Mouse (Mus musculus) limb, embryonic 12.5 days (tissue): ENCODE results near the gene Knstrn. TPM values are rescaled to one million over a fixed set of nuclear protein-coding genes. Genes with fewer than 3 reads are reported as not detected.

Experiments
- ATAC-seq: fragments of 200-750 bp; cut with Nextera tagmentation; 2 replicates; pipeline ENCODE4 v1.8.0; 2017; ENCODE audit warnings: low read depth, moderate TSS enrichment; ENCODE audit not compliant: insufficient number of reproducible peaks, insufficient read depth, low FRiP score, low TSS enrichment
- H3K27ac ChIP-seq: fragments of 300-500 bp; sonication (generic); 2 replicates; pipeline ENCODE4 v1.5.1; 2016; ENCODE audit warnings: mild to moderate bottlenecking, moderate library complexity
- H3K27me3 ChIP-seq: fragments of 300-500 bp; sonication (generic); 2 replicates; pipeline ENCODE4 v1.6.1; 2016; ENCODE audit warnings: mild to moderate bottlenecking, moderate library complexity
- H3K36me3 ChIP-seq: fragments of 300-500 bp; sonication (generic); 2 replicates; pipeline ENCODE4 v1.6.1; 2016; ENCODE audit warnings: mild to moderate bottlenecking, moderate library complexity
- H3K4me1 ChIP-seq: fragments of 300-500 bp; sonication (generic); replicated peaks from 2 replicates; pipeline ENCODE4 v1.6.1; 2016
- H3K4me2 ChIP-seq: fragments of 300-500 bp; sonication (generic); 2 replicates; pipeline ENCODE4 v1.6.1; 2016; ENCODE audit warnings: mild to moderate bottlenecking, moderate library complexity
- H3K4me3 ChIP-seq: fragments of 300-500 bp; sonication (generic); replicated peaks from 2 replicates; pipeline ENCODE4 v1.5.1; 2016; ENCODE audit warnings: mild to moderate bottlenecking
- H3K9ac ChIP-seq: fragments of 300-500 bp; sonication (generic); replicated peaks from 2 replicates; pipeline ENCODE4 v1.6.1; 2016; ENCODE audit warnings: mild to moderate bottlenecking, moderate library complexity
- H3K9me3 ChIP-seq: fragments of 300-500 bp; sonication (generic); 2 replicates; pipeline ENCODE4 v1.6.1; 2016; ENCODE audit warnings: mild to moderate bottlenecking, moderate library complexity
- whole genome bisulfite sequencing: fragments of 180-500 bp; shearing (Covaris S2); methylation state at CpG from one replicate; pipeline ENCODE4 v1.1.7; 2016; 5-methylcytosine and 5-hydroxymethylcytosine counted together
- polyA plus RNA-seq: library from polyadenylated mRNA; unstranded; fragments of >200 nt; fragmentation: Nextera tagmentation; extraction: Ambion mirVana; gene quantifications from 2 replicates; pipeline ENCODE4 v1.2.1, GENCODE M21; 2016

Knstrn gene
- polyA plus RNA-seq, 1 experiment from 2014 or later, result 150 TPM

GRCm38 (mm10) chr2:118870601-118871000 lies 56.8 kb downstream of the Knstrn start:
- no peak overlapping the region for H3K4me2 ChIP-seq
- WGBS, result 82% methylated on average over 3 of the region's 3 CpGs
- no peak overlapping the region for H3K9ac ChIP-seq

DNA sequence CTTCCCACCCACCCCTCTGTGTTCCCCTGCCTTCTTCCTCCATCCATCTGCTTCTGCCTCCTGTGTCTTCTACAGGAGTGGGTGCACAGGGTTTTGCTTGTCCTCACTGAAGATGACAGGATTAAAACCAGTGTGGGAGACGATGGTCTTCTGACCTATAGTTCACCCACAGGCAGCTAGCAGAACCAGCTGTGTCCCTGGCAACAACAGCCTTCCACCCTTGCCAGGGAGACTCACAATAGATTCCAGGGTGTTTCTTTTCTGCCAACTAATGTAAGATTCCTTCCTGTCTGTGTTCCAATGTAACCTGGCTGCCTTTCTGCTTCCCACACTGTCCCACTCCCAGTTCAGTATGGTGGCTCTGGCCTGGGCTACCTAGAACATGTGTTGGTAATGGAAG lies 57.2 kb downstream of the Knstrn start:
- WGBS, result 87% methylated on average over 1 of the region's 1 CpGs
- ATAC-seq, result no peak
- Histone ChIP-seq H3K27ac (no peak overlapping the region), H3K27me3 (no peaks in the 10 kb centered on the region), H3K9ac (no peak overlapping the region), H3K4me3 (no peak overlapping the region), H3K4me1 (no peaks in the 10 kb centered on the region), H3K4me2 (no peak overlapping the region), H3K36me3 (peaks cover 76% of the 10 kb centered on the region), H3K9me3 (no peaks in the 10 kb centered on the region)

More at GRCm38 (mm10) chr2:118870601-118871000, 56.8 kb downstream of the Knstrn start:
- H3K36me3 ChIP-seq, result peaks cover 76% of the 10 kb centered on the region
- H3K4me1 ChIP-seq, result no peaks in the 10 kb centered on the region
- H3K27ac ChIP-seq, result no peak overlapping the region
- no peak for ATAC-seq
- H3K27me3 ChIP-seq, result no peaks in the 10 kb centered on the region
- H3K4me3 ChIP-seq, result no peak overlapping the region
- no peaks in the 10 kb centered on the region for H3K9me3 ChIP-seq

GRCm38 (mm10) chr2:118873018-118873417 lies 59.2 kb downstream of the Knstrn start:
- Histone ChIP-seq H3K4me3 (no peak overlapping the region), H3K9ac (no peak overlapping the region), H3K27me3 (no peaks in the 10 kb centered on the region), H3K9me3 (no peaks in the 10 kb centered on the region), H3K36me3 (peaks cover 90% of the 10 kb centered on the region), H3K4me1 (no peaks in the 10 kb centered on the region), H3K27ac (no peak overlapping the region), H3K4me2 (no peak overlapping the region)
- 92% methylated on average over 5 of the region's 5 CpGs for WGBS
- no peak for ATAC-seq

- Histone ChIP-seq H3K27ac (no peak overlapping the region), H3K4me2 (no peak overlapping the region), H3K4me3 (no peak overlapping the region), H3K9ac (no peak overlapping the region), H3K27me3 (no peaks in the 10 kb centered on the region), H3K36me3 (peaks cover 96% of the 10 kb centered on the region), H3K4me1 (no peaks in the 10 kb centered on the region), H3K9me3 (no peaks in the 10 kb centered on the region)
- WGBS, result 87% methylated on average over 6 of the region's 6 CpGs
- ATAC-seq, result no peak
Measured at GRCm38 (mm10) chr2:118873890-118874430, 60.2 kb downstream of the Knstrn start.

DNA sequence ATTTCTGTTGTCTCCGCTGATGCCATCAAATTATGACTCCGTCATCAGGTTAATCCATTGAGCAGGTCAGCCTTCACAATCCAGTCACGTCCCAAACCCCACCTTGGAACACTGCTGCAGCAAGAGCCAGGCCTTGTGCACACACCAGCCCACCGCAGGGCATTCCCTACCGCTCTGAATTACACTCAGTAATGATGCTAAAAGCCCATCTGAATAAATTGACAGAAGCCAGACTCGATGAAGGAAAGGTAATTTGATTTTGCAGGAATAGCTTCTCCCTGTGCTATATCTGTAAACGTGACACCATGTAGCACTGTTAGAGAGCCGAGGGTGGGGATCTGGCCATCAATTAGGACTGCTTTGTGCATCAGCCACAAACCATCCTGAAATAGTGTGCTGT lies 61.5 kb downstream of the Knstrn start:
- ATAC-seq, result no peak
- Histone ChIP-seq H3K27me3 (no peaks in the 10 kb centered on the region), H3K36me3 (peaks cover 86% of the 10 kb centered on the region), H3K4me1 (no peaks in the 10 kb centered on the region), H3K9ac (no peak overlapping the region), H3K4me2 (no peak overlapping the region), H3K9me3 (no peaks in the 10 kb centered on the region), H3K4me3 (no peak overlapping the region), H3K27ac (no peak overlapping the region)
- WGBS, result 89% methylated on average over 8 of the region's 8 CpGs

GRCm38 (mm10) chr2:118876453-118876852 lies 62.6 kb downstream of the Knstrn start:
- no peak for ATAC-seq
- no peak overlapping the region for H3K4me3 ChIP-seq
- no peak overlapping the region for H3K9ac ChIP-seq
- 95% methylated on average over 9 of the region's 9 CpGs for WGBS
- no peaks in the 10 kb centered on the region for H3K9me3 ChIP-seq
- no peaks in the 10 kb centered on the region for H3K4me1 ChIP-seq
- no peak overlapping the region for H3K27ac ChIP-seq
- H3K36me3 ChIP-seq, result peaks cover 84% of the 10 kb centered on the region
- H3K27me3 ChIP-seq, result no peaks in the 10 kb centered on the region
- H3K4me2 ChIP-seq, result no peak overlapping the region

GRCm38 (mm10) chr2:118881019-118881418 lies 67.2 kb downstream of the Knstrn start:
- peaks cover 19% of the 10 kb centered on the region for H3K27me3 ChIP-seq
- ATAC-seq, result no peak
- H3K27ac ChIP-seq, result no peak overlapping the region
- no peak overlapping the region for H3K4me3 ChIP-seq
- no peaks in the 10 kb centered on the region for H3K9me3 ChIP-seq
- peaks cover 5% of the 10 kb centered on the region for H3K4me1 ChIP-seq
- no peak overlapping the region for H3K4me2 ChIP-seq
- peaks cover 38% of the 10 kb centered on the region for H3K36me3 ChIP-seq
- H3K9ac ChIP-seq, result no peak overlapping the region
- 71% methylated on average over 4 of the region's 4 CpGs for WGBS

DNA sequence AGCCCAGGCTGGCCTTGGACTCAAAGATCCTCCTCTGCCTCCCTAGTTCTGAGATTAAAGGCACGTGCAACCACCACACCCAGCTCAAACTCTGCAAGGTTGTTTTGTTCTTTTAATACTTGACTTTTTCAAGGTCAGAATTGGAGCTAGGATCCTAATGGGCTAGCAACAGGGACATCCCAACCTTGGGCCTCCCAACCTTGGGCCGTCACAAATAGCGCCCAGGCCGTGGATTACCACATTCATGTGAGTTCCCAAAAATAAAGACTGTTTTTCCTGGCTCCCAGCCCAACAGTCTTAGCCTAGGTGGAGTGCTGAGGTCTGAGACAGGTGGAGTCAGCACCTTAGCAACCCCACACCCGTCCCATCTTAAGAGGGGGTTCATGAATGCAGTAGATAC lies 68.2 kb downstream of the Knstrn start:
- Histone ChIP-seq H3K9me3 (no peaks in the 10 kb centered on the region), H3K4me2 (no peak overlapping the region), H3K36me3 (peaks cover 29% of the 10 kb centered on the region), H3K27ac (no peak overlapping the region), H3K9ac (no peak overlapping the region), H3K4me1 (peaks cover 5% of the 10 kb centered on the region), H3K27me3 (peaks cover 27% of the 10 kb centered on the region), H3K4me3 (no peak overlapping the region)
- no peak for ATAC-seq
- WGBS, result 86% methylated on average over 5 of the region's 5 CpGs

GRCm38 (mm10) chr2:118882840-118883679 lies 69.3 kb downstream of the Knstrn start:
- H3K9me3 ChIP-seq, result no peaks in the 10 kb centered on the region
- H3K36me3 ChIP-seq, result peaks cover 19% of the 10 kb centered on the region
- peaks cover 5% of the 10 kb centered on the region for H3K4me1 ChIP-seq
- no peak overlapping the region for H3K27ac ChIP-seq
- ATAC-seq, result peak; percentile 71; the same call in 1 of the 2 replicates
- 2% methylated on average over 32 of the region's 32 CpGs for WGBS
- peaks cover 37% of the 10 kb centered on the region for H3K27me3 ChIP-seq
- H3K9ac ChIP-seq, result peak overlapping the region; percentile 67
- peak overlapping the region; percentile 79 for H3K4me2 ChIP-seq
- H3K4me3 ChIP-seq, result peak overlapping the region; percentile 43

- Histone ChIP-seq H3K27me3 (peaks cover 56% of the 10 kb centered on the region), H3K9ac (no peak overlapping the region; the same call in 1 of the 2 replicates), H3K9me3 (no peaks in the 10 kb centered on the region), H3K36me3 (no peaks in the 10 kb centered on the region), H3K4me2 (0 out of 2 replicates have a peak overlapping the region, but pooled peaks have one; percentile 2), H3K4me3 (no peak overlapping the region), H3K4me1 (peaks cover 5% of the 10 kb centered on the region), H3K27ac (no peak overlapping the region)
- ATAC-seq, result no peak
- 64% methylated on average over 13 of the region's 13 CpGs for WGBS
Measured at GRCm38 (mm10) chr2:118887440-118887839, 73.6 kb downstream of the Knstrn start.

GRCm38 (mm10) chr2:118887845-118888548 lies 74.2 kb downstream of the Knstrn start:
- Histone ChIP-seq H3K27me3 (peaks cover 61% of the 10 kb centered on the region), H3K27ac (no peak overlapping the region), H3K4me2 (peak overlapping the region; percentile 2; the same call in 1 of the 2 replicates)

More at GRCm38 (mm10) chr2:118887845-118888548, 74.2 kb downstream of the Knstrn start:
- H3K9ac ChIP-seq, result no peak overlapping the region; the same call in 1 of the 2 replicates
- H3K9me3 ChIP-seq, result no peaks in the 10 kb centered on the region
- H3K4me1 ChIP-seq, result peaks cover 2% of the 10 kb centered on the region; the same call in 1 of the 2 replicates
- ATAC-seq, result no peak
- WGBS, result 35% methylated on average over 14 of the region's 14 CpGs
- no peaks in the 10 kb centered on the region for H3K36me3 ChIP-seq
- no peak overlapping the region for H3K4me3 ChIP-seq
